Mouse (Mus musculus): ENCODE results near the gene Usp28.

- TF ChIP-seq CTCF (IDR thresholded peaks at IDR 0.05; ENCODE audit: low read depth, low read length): no peak
- no peak for TF ChIP-seq GATA1 (IDR thresholded peaks at IDR 0.05; ENCODE audit: borderline replicate concordance, low read length)
- TF ChIP-seq POLR2AphosphoS5 (IDR thresholded peaks at IDR 0.05; ENCODE audit: insufficient replicate concordance, low read depth, low read length): no peak
- no peak for TF ChIP-seq TAL1 (conservative IDR thresholded peaks at IDR 0.05; ENCODE audit: low read depth, low read length)
Measured at GRCm38 (mm10) chr9:48981827-48982226, 3.3 kb upstream of the Usp28 start.

Measured in G1E (cell line).